Mouse (Mus musculus): Measurements from ENCODE around the gene Tlr8. TPM values are rescaled to one million over a fixed set of nuclear protein-coding genes. Genes with fewer than 3 reads are reported as not detected.

Tlr8 gene
- total RNA-seq (2023) = 30.7 and 34.1 TPM in 2 replicates

DNA sequence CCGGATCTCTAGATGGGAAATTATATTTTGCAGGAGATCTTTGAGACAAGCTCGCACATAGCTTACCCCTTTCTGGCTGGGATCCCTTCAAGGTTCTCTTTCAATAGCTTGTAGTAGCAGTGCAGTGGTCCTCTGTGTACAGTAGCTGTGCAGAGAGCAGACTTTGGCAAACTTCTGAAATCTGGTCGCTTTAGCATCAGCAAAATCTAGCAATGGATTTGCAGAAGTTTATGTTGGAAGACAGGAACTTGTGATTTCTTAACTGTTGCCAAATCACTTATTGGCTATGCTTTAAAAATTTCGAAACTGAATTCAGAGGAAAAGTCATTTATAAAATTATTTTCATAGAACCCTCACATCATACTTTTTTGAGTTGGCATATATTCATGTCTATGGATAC is at the start of gene Tlr8:
Gene Tlr8, minus strand, starts transcription at position 244 of the 400 bp plus-strand sequence.

DNA sequence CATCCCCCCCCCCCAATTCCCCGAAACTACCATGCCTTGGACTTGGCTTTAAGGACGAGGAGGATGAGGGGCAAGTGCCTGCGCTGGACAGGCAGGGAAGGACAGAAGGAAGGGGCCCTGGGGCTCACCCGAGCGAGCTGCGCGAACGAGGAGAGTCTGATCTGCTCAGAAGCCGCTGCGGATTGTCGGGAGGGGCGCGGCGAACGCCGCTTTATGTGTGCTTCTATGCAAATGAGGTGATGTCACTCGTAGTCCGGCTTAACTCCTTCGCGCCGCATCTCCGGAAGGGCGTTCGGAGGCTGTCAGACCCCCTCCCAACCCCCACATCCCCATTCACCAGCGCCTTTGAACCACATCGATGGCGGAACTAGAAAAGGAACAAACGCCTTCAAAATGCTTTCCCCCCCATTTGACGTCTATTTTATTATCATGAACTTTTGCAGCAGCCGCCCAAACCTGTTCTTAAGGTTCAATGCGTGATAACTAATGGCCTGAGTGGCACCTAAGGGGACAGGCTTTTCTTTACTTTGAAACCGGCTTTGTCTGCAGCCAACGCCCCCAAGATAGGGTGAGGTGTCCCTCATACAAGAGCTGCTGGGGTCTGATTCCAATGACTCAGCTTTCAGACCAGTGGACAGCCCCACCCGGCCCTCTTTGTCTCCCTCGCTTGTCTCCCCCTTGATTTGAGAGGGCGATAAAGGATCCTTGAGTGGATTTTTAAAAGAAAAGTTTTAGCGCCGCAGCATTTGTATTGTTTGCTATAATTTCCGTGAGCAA is 55.0 kb downstream of the Tlr8 start, which contains the start of gene Tmsb4x:
Gene Tmsb4x, minus strand, starts transcription at position 338 of the 777 bp plus-strand sequence.

Other genes starting within 250 kb of the Tlr8 start
- gene Tmsb4x, start 55.0 kb downstream of the Tlr8 start, total RNA-seq (2023) = 7,284 and 7,440 TPM in 2 replicates
- gene Tlr7, start 66.2 kb upstream of the Tlr8 start, total RNA-seq (2023) = 17.4 and 23.2 TPM in 2 replicates
- gene Prps2, start 118.4 kb upstream of the Tlr8 start, total RNA-seq (2023) = 8.8 and 9.1 TPM in 2 replicates

All from neutrophil, adult 65 days (primary cell).